Mouse (Mus musculus): ENCODE data around the gene Dnaja2. TPM values are rescaled to one million over a fixed set of nuclear protein-coding genes. Genes with fewer than 3 reads are reported as not detected.

The Dnaja2 gene
- total RNA-seq, 1 experiment from 2014 or later = 148 TPM

- DNase-seq = no peak
Observed at GRCm38 (mm10) chr8:85500460-85500859, 54.7 kb downstream of the Dnaja2 start.

GRCm38 (mm10) chr8:85498577-85498976, 56.6 kb downstream of the Dnaja2 start:
- DNase-seq = no peak

GRCm38 (mm10) chr8:85496778-85497177, 58.4 kb downstream of the Dnaja2 start:
- DNase-seq = no peak

- no peak for DNase-seq
Observed at GRCm38 (mm10) chr8:85496125-85496524, 59.0 kb downstream of the Dnaja2 start.

GRCm38 (mm10) chr8:85492940-85493931, 61.9 kb downstream of the Dnaja2 start:
- DNase-seq = peak; percentile 40

GRCm38 (mm10) chr8:85492125-85492875, 62.8 kb downstream of the Dnaja2 start, which contains the start of gene Gpt2:
TSS of gene Gpt2 (plus strand) at chr8:85492576.
- DNase-seq = peak; percentile 96

- DNase-seq = no peak
Observed at GRCm38 (mm10) chr8:85489546-85489945, 65.6 kb downstream of the Dnaja2 start.

GRCm38 (mm10) chr8:85488631-85489030, 66.5 kb downstream of the Dnaja2 start:
- DNase-seq = no peak

- DNase-seq = no peak
Observed at GRCm38 (mm10) chr8:85487906-85488620, 67.1 kb downstream of the Dnaja2 start.

Other genes with a start within 250 kb of the Dnaja2 start
- gene Mylk3, start 169.0 kb downstream of the Dnaja2 start, total RNA-seq (2021) = 0.26 and 1.3 TPM in 2 replicates
- gene 4921524J17Rik, start 122.5 kb downstream of the Dnaja2 start, total RNA-seq (2021) = 35.9 and 38.1 TPM in 2 replicates
- 91.9 and 135 TPM in 2 replicates for gene Gpt2, start 62.8 kb downstream of the Dnaja2 start, total RNA-seq (2021)
- 6.7 and 7.7 TPM in 2 replicates for gene Neto2, start 145.6 kb upstream of the Dnaja2 start, total RNA-seq (2021)